Mouse (Mus musculus) embryonic fibroblast, embryonic 13.5 days (primary cell): ENCODE results near the gene Hcn4. TPM values are rescaled to one million over a fixed set of nuclear protein-coding genes. Genes with fewer than 3 reads are reported as not detected.

Experiments used
- H3K27ac ChIP-seq: 2 replicates; pipeline ENCODE4 v1.5.1; 2012; ENCODE audit warnings: low read length, control low read depth, inconsistent platforms; ENCODE audit not compliant: insufficient read depth
- H3K4me1 ChIP-seq: 2 replicates; pipeline ENCODE4 v1.6.1; 2011; ENCODE audit warnings: low read length; ENCODE audit not compliant: control insufficient read depth, insufficient read depth
- H3K4me3 ChIP-seq: 2 replicates; pipeline ENCODE4 v1.5.1; 2011; ENCODE audit warnings: mild to moderate bottlenecking, control low read depth, low read length; ENCODE audit not compliant: insufficient read depth
- CTCF ChIP-seq: IDR thresholded peaks from 2 replicates; pipeline ENCODE4 v1.5.1; 2011; ENCODE audit warnings: mild to moderate bottlenecking, control low read depth, low read length, moderate library complexity, borderline replicate concordance; ENCODE audit not compliant: insufficient read depth
- POLR2A ChIP-seq: IDR thresholded peaks from 2 replicates; pipeline ENCODE4 v1.6.1; 2011; ENCODE audit warnings: low read depth, mild to moderate bottlenecking, control low read depth, low read length, moderate library complexity
- polyA plus RNA-seq: library from polyadenylated mRNA; stranded (reverse); fragments of >200 nt; gene quantifications from 2 replicates; pipeline ENCODE4 v1.2.4, GENCODE M21; 2011; ENCODE audit warnings: low read depth; ENCODE audit not compliant: missing spikeins, insufficient read length

Hcn4 gene
- polyA plus RNA-seq: not detected in 2 replicates

DNA sequence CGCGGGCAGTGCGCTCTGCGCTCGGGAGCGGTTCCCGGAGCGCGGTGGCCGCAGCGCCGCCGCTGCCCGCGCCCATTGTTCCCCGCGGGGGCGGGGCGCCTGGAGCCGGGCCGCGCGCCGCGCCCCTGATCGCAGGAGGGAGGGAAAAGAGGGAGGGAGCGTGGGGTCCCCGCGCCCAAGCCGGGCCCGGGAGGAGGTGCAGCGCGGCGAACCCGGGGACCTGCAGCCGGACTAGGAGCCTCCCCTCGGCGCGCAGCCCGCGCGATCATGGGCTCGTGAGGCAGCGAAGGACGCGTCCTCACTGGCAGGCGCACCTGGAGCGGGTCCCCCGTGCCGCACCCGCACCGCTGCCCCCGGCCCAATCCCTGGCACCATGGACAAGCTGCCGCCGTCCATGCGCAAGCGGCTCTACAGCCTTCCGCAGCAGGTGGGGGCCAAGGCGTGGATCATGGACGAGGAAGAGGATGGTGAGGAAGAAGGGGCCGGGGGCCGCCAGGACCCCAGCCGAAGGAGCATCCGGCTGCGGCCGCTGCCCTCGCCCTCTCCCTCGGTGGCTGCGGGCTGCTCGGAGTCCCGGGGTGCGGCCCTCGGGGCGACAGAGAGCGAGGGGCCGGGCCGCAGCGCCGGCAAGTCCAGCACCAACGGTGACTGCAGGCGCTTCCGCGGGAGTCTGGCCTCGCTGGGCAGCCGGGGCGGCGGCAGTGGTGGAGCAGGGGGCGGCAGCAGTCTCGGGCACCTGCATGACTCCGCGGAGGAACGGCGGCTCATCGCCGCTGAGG is at the start of gene Hcn4:
TSS of gene Hcn4 (plus strand) at position 274 of the 779 bp plus-strand sequence.
- Histone ChIP-seq H3K4me1 (no peaks in the 10 kb centered on the region), H3K27ac (no peak within 1 kb of the TSS), H3K4me3 (peak within 1 kb of the TSS; percentile 59)
- no peak for TF ChIP-seq CTCF
- TF ChIP-seq POLR2A: no peak

- no peak overlapping the region for H3K27ac ChIP-seq
- TF ChIP-seq CTCF (no peak), POLR2A (no peak)
Measured at GRCm38 (mm10) chr9:58774761-58775160, 48.5 kb upstream of the Hcn4 start.

DNA sequence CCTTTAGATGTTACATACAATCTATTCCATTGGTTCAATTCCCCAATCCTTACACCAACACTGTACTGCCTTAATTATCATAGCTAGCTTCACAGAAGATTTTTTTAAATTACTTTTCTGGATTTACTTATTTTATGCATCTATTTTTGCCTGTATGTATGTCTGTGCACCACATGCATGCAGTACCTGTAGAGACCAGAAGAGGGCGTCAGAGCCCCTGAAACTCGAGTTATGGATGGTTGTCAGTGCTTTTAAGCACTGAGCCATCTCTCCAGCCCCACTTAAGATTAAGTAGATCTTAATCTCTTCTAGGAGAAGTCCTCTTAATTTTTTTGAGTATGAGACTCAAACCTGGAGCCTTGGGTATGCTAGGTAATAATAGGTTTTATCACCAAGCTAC is 47.8 kb upstream of the Hcn4 start:
- TF ChIP-seq POLR2A: no peak
- no peak for TF ChIP-seq CTCF
- H3K27ac ChIP-seq: no peak overlapping the region

More at GRCm38 (mm10) chr9:58774761-58775160, 48.5 kb upstream of the Hcn4 start:
- no peak overlapping the region for H3K4me3 ChIP-seq
- no peaks in the 10 kb centered on the region for H3K4me1 ChIP-seq

GRCm38 (mm10) chr9:58789476-58789875 is 33.7 kb upstream of the Hcn4 start:
- Histone ChIP-seq H3K27ac (no peak overlapping the region), H3K4me3 (no peak overlapping the region), H3K4me1 (no peaks in the 10 kb centered on the region)
- no peak for TF ChIP-seq CTCF
- no peak for TF ChIP-seq POLR2A

More for the DNA sequence above, 47.8 kb upstream of the Hcn4 start:
- H3K4me1 ChIP-seq: no peaks in the 10 kb centered on the region
- no peak overlapping the region for H3K4me3 ChIP-seq

GRCm38 (mm10) chr9:58798155-58798554 is 25.1 kb upstream of the Hcn4 start:
- TF ChIP-seq POLR2A (no peak), CTCF (no peak)
- Histone ChIP-seq H3K4me3 (no peak overlapping the region), H3K4me1 (no peaks in the 10 kb centered on the region), H3K27ac (no peak overlapping the region)

DNA sequence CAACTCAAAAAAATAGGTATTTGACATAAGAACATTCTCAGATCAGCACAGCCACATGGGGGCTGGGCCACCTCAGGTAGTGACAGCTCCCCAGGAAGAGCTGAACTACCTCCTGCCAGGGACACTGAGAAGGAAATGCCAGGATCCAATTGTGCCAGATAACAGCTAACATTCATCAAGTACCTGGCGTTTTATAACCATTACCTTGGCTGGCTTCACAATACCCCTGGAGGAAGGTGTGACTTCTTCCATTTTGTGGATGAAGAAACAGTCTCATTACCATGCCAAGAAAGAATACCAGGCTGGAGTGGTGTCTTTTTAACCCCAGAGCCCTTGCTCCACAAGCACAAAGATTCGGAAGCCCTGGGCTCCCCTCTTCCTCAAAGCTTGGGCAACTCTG is 21.8 kb upstream of the Hcn4 start:
- Histone ChIP-seq H3K27ac (no peak overlapping the region), H3K4me3 (no peak overlapping the region)
- TF ChIP-seq POLR2A (no peak), CTCF (no peak)

GRCm38 (mm10) chr9:58802294-58802693 is 20.9 kb upstream of the Hcn4 start:
- no peak overlapping the region for H3K27ac ChIP-seq
- H3K4me1 ChIP-seq: peaks cover 2% of the 10 kb centered on the region; the same call in 1 of the 2 replicates
- no peak overlapping the region for H3K4me3 ChIP-seq
- no peak for TF ChIP-seq CTCF
- TF ChIP-seq POLR2A: no peak

More for the DNA sequence above, 21.8 kb upstream of the Hcn4 start:
- H3K4me1 ChIP-seq: peaks cover 2% of the 10 kb centered on the region; the same call in 1 of the 2 replicates

GRCm38 (mm10) chr9:58802802-58803201 is 20.4 kb upstream of the Hcn4 start:
- no peak overlapping the region for H3K27ac ChIP-seq
- TF ChIP-seq POLR2A (no peak), CTCF (no peak)

GRCm38 (mm10) chr9:58805601-58806318 is 17.5 kb upstream of the Hcn4 start:
- Histone ChIP-seq H3K27ac (no peak overlapping the region), H3K4me3 (peak overlapping the region; percentile 24; the same call in 1 of the 2 replicates), H3K4me1 (peaks cover 2% of the 10 kb centered on the region; the same call in 1 of the 2 replicates)
- TF ChIP-seq POLR2A (no peak), CTCF (no peak)

More at GRCm38 (mm10) chr9:58802802-58803201, 20.4 kb upstream of the Hcn4 start:
- peaks cover 2% of the 10 kb centered on the region; the same call in 1 of the 2 replicates for H3K4me1 ChIP-seq
- no peak overlapping the region for H3K4me3 ChIP-seq
